Mouse (Mus musculus): Measurements from ENCODE around the gene Itfg2.

DNA sequence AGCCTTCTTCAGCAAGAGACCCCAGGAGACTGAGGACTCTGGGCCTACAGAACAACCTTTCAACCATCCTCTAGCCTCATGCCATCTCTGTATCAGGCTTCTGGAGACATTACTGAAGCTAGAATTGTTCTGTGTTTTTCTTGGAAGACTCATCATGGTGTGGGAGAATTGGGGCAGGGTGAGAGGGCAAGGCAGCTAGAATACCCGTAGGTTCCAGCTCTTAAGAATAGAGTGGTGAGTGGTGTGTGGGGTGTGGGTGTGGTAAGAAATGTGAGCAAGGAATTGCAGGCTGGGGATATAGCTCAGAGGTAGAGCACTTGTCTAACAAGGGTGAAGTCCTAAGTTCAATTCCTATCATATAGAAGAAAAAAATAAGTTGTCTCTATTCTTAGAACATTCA lies 39.7 kb downstream of the Itfg2 start:
- TF ChIP-seq ZNF384 (IDR thresholded peaks at IDR 0.05; ENCODE audit: low read depth, low read length) (no peak), POLR2AphosphoS5 (IDR thresholded peaks at IDR 0.05; ENCODE audit: borderline replicate concordance, low read depth, low read length) (no peak), CTCF (IDR thresholded peaks at IDR 0.05 in 2 of 3, conservative IDR thresholded peaks at IDR 0.05 in 1 of 3; ENCODE audit: control insufficient read depth in 1 of 3, insufficient read depth in 1 of 3, low read depth in 2 of 3, low read length in 3 of 3, poor library complexity in 1 of 3, severe bottlenecking in 1 of 3) (no peak), EP300 (IDR thresholded peaks at IDR 0.05; ENCODE audit: low read depth in 1 of 2, low read length in 2 of 2) (no peak), RCOR1 (IDR thresholded peaks at IDR 0.05; ENCODE audit: low read depth, low read length) (no peak), TCF12 (IDR thresholded peaks at IDR 0.05; ENCODE audit: low read depth, low read length) (no peak), E2F4 (IDR thresholded peaks at IDR 0.05; ENCODE audit: borderline replicate concordance, low read depth, low read length) (no peak), NRF1 (IDR thresholded peaks at IDR 0.05; ENCODE audit: insufficient read depth, low read depth, low read length, poor library complexity, severe bottlenecking) (no peak), USF1 (IDR thresholded peaks at IDR 0.05; ENCODE audit: low read depth, low read length) (no peak)

All from MEL (cell line).